Mouse (Mus musculus) ES-E14 (cell line): ENCODE results near the gene Itih3. TPM values are rescaled to one million over a fixed set of nuclear protein-coding genes. Genes with fewer than 3 reads are reported as not detected.

Experiments
- DNase-seq: peaks from one replicate; pipeline ENCODE4 v3.0.0-alpha.2; 2013; ENCODE audit warnings: low read depth, low spot score
- H3K27ac ChIP-seq: 2 replicates; pipeline ENCODE4 v1.5.1; 2012; ENCODE audit warnings: low read depth, mild to moderate bottlenecking, low read length, moderate library complexity, mixed read lengths; ENCODE audit not compliant: poor library complexity, insufficient read depth, severe bottlenecking
- H3K36me3 ChIP-seq: 2 replicates; pipeline ENCODE4 v1.6.1; 2012; ENCODE audit warnings: mild to moderate bottlenecking, low read length, moderate library complexity, mixed read lengths; ENCODE audit not compliant: control insufficient read depth, poor library complexity, insufficient read depth, severe bottlenecking
- H3K4me1 ChIP-seq, 2 experiments: fragments of 150-350 bp in 1 of 2; sonication (generic) in 1 of 2; 2 replicates each; pipeline ENCODE4 v1.6.1; 2012; ENCODE audit warnings: low read length in 2 of 2, mild to moderate bottlenecking in 1 of 2, mixed read lengths in 1 of 2; ENCODE audit not compliant: control insufficient read depth in 2 of 2, insufficient read depth in 2 of 2, poor library complexity in 1 of 2
- H3K4me3 ChIP-seq, 2 experiments: fragments of 150-350 bp in 1 of 2; sonication (generic) in 1 of 2; 2 replicates each; pipeline ENCODE4 v1.5.1; 2012; ENCODE audit warnings: low read length in 2 of 2, low read depth in 1 of 2, mild to moderate bottlenecking in 1 of 2, mixed read lengths in 1 of 2; ENCODE audit not compliant: insufficient read depth in 1 of 2, poor library complexity in 1 of 2, severe bottlenecking in 1 of 2
- H3K9ac ChIP-seq: 2 replicates; pipeline ENCODE4 v1.6.1; 2012; ENCODE audit warnings: low read depth, mild to moderate bottlenecking, low read length, mixed read lengths; ENCODE audit not compliant: poor library complexity, insufficient read depth, severe bottlenecking
- H3K9me3 ChIP-seq: fragments of 150-350 bp; sonication (generic); 2 replicates; pipeline ENCODE4 v1.6.1; 2012; ENCODE audit warnings: low read depth, mild to moderate bottlenecking, low read length; ENCODE audit not compliant: control insufficient read depth, insufficient read depth
- CHD2 ChIP-seq: IDR thresholded peaks from 2 replicates; pipeline ENCODE4 v1.6.1; 2014; ENCODE audit warnings: mild to moderate bottlenecking, low read depth, low read length, inconsistent platforms
- HCFC1 ChIP-seq: IDR thresholded peaks from 2 replicates; pipeline ENCODE4 v1.6.1; 2012; ENCODE audit warnings: low read length, inconsistent platforms, borderline replicate concordance; ENCODE audit not compliant: insufficient read depth
- MAFK ChIP-seq: IDR thresholded peaks from 2 replicates; pipeline ENCODE4 v1.6.1; 2014; ENCODE audit warnings: mild to moderate bottlenecking, low read depth, low read length, inconsistent platforms; ENCODE audit not compliant: insufficient read depth
- ZC3H11A ChIP-seq: IDR thresholded peaks from 2 replicates; pipeline ENCODE4 v1.6.1; 2012; ENCODE audit warnings: low read depth, mild to moderate bottlenecking, inconsistent platforms, low read length, borderline replicate concordance
- ZNF384 ChIP-seq: IDR thresholded peaks from 2 replicates; pipeline ENCODE4 v1.6.1; 2012; ENCODE audit warnings: low read depth, low read length, inconsistent platforms
- in situ Hi-C, 2 experiments: fragments of 600-800 bp; cut with MboI; formaldehyde crosslinking; loops; one replicate each; pipeline ENCODE4 v1.15.1; 2025; ENCODE audit warnings: low sequenced_read_pairs in 2 of 2, inconsistent platforms in 1 of 2; ENCODE audit not compliant: unreplicated experiment in 2 of 2
- total RNA-seq: library from RNA; depleted of rRNA; stranded (reverse); fragments of 300-350 nt; gene quantifications from 2 replicates; pipeline ENCODE4 v1.2.3, GENCODE M21; 2012

Gene Itih3
- total RNA-seq, 1 experiment, result 0.40 TPM

DNA sequence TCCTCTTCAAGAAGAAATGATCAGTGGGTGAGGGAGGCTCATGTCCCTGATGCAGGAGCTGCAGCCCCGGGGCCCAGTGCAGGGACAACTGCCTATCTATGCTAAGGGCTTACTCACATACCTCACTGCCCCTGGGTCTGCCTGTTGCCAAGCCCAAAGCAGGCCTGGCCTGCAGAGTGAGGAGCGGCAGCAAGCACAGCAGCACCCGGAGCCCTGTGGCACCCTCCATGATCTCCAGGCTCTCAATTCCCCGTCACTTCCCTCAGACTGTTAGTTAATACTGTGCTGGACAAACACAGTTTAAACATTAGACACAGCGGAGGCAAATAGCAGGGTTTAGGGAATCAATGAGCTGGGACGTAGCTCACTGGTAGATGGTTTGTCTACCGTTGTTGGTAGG is 19.5 kb upstream of the Itih3 start, which contains the start of gene Itih1:
Gene Itih1, minus strand, starts transcription at position 252 of the 400 bp plus-strand sequence.
- TF ChIP-seq ZNF384, result no peak
- TF ChIP-seq MAFK, result no peak
- TF ChIP-seq CHD2, result no peak
- TF ChIP-seq ZC3H11A, result no peak
- TF ChIP-seq HCFC1, result no peak
- Histone ChIP-seq H3K4me3 (no peak within 1 kb of the TSS), H3K27ac (no peak within 1 kb of the TSS), H3K4me1 (no peaks in the 10 kb centered on the region), H3K9ac (no peak within 1 kb of the TSS), H3K36me3 (no peaks in the 10 kb centered on the region), H3K9me3 (no peaks in the 10 kb centered on the region)
- in situ Hi-C loops, result no loop called here
- DNase-seq, result no peak

DNA sequence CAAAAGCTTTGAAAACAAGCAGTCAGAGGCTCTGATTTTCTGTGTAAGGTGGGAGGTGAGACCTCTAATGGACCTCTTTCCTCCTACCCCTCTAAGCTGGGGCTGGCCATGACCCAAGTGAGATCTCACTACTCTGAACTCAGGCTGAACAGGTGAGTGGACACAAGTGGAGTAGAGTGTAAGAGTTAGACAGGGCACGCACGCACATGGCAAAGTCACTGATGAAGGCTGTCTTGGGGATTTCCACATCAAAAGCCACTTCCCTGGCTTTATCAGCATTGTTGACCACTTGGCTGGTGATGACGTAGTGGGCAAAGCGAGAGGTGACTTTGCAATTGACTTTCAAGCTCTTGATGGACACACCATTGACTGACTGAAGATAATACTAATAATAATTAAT is 18.7 kb upstream of the Itih3 start:
- Histone ChIP-seq H3K9me3 (no peaks in the 10 kb centered on the region), H3K4me3 (no peak overlapping the region), H3K4me1 (peaks cover 0 to 1% of the 10 kb centered on the region in 2 experiments; a peak in 1 of 4 replicates), H3K36me3 (no peaks in the 10 kb centered on the region), H3K9ac (no peak overlapping the region), H3K27ac (no peak overlapping the region)
- DNase-seq, result no peak
- in situ Hi-C loops, result no loop called here
- TF ChIP-seq CHD2 (no peak), HCFC1 (no peak), MAFK (no peak), ZC3H11A (no peak), ZNF384 (no peak)

DNA sequence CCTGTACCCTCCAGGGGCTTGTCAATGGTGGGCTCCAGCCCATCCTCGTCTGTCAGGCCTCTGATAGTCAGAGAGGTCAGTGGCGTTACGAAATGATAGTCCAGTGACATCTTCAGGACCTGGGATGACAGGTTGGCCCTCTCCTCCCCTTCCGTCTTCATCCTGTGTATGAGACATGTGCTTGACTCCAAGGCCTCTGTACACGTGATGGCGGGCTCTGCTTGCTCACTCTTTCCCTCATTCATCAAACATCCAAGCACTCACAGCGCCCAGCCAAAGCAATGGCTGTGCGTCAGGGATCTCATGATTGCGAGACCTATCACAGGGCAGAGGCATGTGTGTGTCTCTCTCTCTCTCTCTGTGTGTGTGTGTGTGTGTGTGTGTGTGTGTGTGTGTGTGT is 9.8 kb upstream of the Itih3 start:
- DNase-seq, result no peak
- Histone ChIP-seq H3K9ac (no peak overlapping the region), H3K4me1 (peaks cover 0 to 1% of the 10 kb centered on the region in 2 experiments; a peak in 1 of 4 replicates), H3K27ac (no peak overlapping the region), H3K9me3 (no peaks in the 10 kb centered on the region), H3K36me3 (no peaks in the 10 kb centered on the region), H3K4me3 (no peak overlapping the region)
- in situ Hi-C loops, result no loop called here
- TF ChIP-seq HCFC1, result no peak

DNA sequence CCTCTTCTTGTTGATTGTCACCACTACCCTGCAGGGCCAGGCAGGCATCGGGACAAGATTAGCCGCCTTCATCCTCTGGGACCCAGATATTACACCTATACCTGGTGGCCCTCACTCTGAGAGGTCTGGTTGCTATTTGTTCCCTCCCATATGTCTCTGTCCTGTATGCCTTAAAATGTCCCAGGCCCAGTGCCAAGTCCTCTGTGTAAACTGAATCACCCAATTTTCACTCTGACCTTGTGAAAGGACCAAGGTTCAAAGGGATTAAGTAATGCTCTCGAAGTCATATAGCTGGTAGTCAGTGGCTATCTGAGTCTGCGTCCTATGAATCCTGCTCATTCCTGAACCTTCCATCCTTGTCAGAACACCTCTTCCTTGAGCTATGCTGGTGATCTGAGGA is 6.8 kb upstream of the Itih3 start:
- DNase-seq, result no peak
- Histone ChIP-seq H3K27ac (no peak overlapping the region), H3K4me1 (no peaks in the 10 kb centered on the region), H3K4me3 (no peak overlapping the region), H3K36me3 (no peaks in the 10 kb centered on the region), H3K9ac (no peak overlapping the region), H3K9me3 (no peaks in the 10 kb centered on the region)
- TF ChIP-seq CHD2 (no peak), MAFK (no peak), HCFC1 (no peak), ZNF384 (no peak), ZC3H11A (no peak)
- in situ Hi-C loops, result no loop called here

DNA sequence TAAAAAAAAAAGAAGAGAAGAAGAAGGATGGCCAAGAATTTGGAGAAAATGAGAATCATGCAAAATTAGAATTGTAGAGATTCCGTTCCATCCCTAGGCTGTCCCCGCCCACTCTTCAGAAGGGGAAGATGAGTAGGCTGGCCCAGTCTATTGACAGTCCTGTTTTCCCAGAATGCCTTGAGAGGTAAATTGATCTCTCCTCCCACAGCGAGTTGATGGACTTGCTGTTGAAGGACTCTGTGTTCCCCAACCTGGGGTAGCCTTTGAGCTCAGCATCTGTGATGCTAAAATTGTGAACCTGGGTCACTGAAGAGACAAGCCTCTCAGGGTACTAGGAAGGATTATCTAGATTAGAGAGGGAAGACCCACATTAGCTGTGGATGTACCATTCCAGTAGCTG is 1.9 kb upstream of the Itih3 start:
- H3K9me3 ChIP-seq, result no peaks in the 10 kb centered on the region
- no peak overlapping the region for H3K27ac ChIP-seq
- no peaks in the 10 kb centered on the region for H3K4me1 ChIP-seq
- no peak for DNase-seq
- no peaks in the 10 kb centered on the region for H3K36me3 ChIP-seq
- H3K4me3 ChIP-seq, result no peak overlapping the region
- H3K9ac ChIP-seq, result no peak overlapping the region
- TF ChIP-seq ZC3H11A, result no peak
- no peak for TF ChIP-seq MAFK
- TF ChIP-seq HCFC1, result no peak
- TF ChIP-seq ZNF384, result no peak
- no peak for TF ChIP-seq CHD2
- in situ Hi-C loops, result no loop called here
